Mouse (Mus musculus): ENCODE measurements around the gene Sugp2. TPM values are rescaled to one million over a fixed set of nuclear protein-coding genes. Genes with fewer than 3 reads are reported as not detected.

The Sugp2 gene
- total and polyA plus RNA-seq, 3 experiments, result 10.0 to 23.6 (median 20.1) TPM

GRCm38 (mm10) chr8:70302358-70302890, 68.4 kb downstream of the Sugp2 start, which contains the start of the genes Ddx49 and Cope:
TSS of gene Ddx49 (minus strand) at chr8:70302489.
TSS of gene Cope (plus strand) at chr8:70302518.
- dilution Hi-C loops (cut with MboI; ENCODE audit: extremely low pct_ligation_motif_present, extremely low pct_unique_long_range_greater_than_20kb, low sequenced_read_pairs), result no loop called here
- in situ Hi-C loops (cut with MboI; ENCODE audit: low pct_ligation_motif_present, low pct_unique_long_range_greater_than_20kb, low sequenced_read_pairs), result no loop called here
- Histone ChIP-seq H3K4me2 (ENCODE audit: insufficient read depth, low read depth, poor library complexity, severe bottlenecking) (peak within 1 kb of the TSS; percentile 91), H3K36me3 (replicated peaks in 1 of 2; ENCODE audit: control insufficient read depth in 1 of 2, insufficient read depth in 1 of 2, low read length in 1 of 2) (peaks cover 43 to 68% of the 10 kb centered on the region in 2 experiments), H3K27ac (ENCODE audit: insufficient read depth, low read depth) (peak within 1 kb of the TSS; percentile 25; the same call in 1 of the 2 replicates), H3K9me3 (replicated peaks; ENCODE audit: low read length) (no peaks in the 10 kb centered on the region), H3K27me3 (replicated peaks) (no peaks in the 10 kb centered on the region), H3K4me3 (replicated peaks in 1 of 3; ENCODE audit: low read depth in 2 of 3, low read length in 2 of 3, poor library complexity in 1 of 3) (peak within 1 kb of the TSS; percentile 75 to 99 (median 95)), H3K4me1 (ENCODE audit: control insufficient read depth in 1 of 2, insufficient read depth in 2 of 2) (peaks cover 12 to 31% of the 10 kb centered on the region in 2 experiments), H3K9ac (ENCODE audit: insufficient read depth, low read depth) (peak within 1 kb of the TSS; percentile 92), H3K79me2 (replicated peaks; ENCODE audit: control insufficient read depth, extremely low read depth, insufficient read depth, poor library complexity, severe bottlenecking) (peaks cover 44% of the 10 kb centered on the region)
- TF ChIP-seq RCOR1 (conservative IDR thresholded peaks at IDR 0.05; ENCODE audit: low read depth, low read length), result no peak
- TF ChIP-seq CHD2 (IDR thresholded peaks at IDR 0.05; ENCODE audit: low read length), result no peak
- no peak for TF ChIP-seq ETS1 (conservative IDR thresholded peaks at IDR 0.05; ENCODE audit: low read depth, low read length)
- no peak for TF ChIP-seq ZC3H11A (IDR thresholded peaks at IDR 0.05; ENCODE audit: low read depth, low read length)
- peak; percentile 79 for TF ChIP-seq NRF1 (IDR thresholded peaks at IDR 0.05; ENCODE audit: low read depth, low read length)
- peak; percentile 78; the same call in 1 of the 2 replicates for TF ChIP-seq KAT2A (IDR thresholded peaks at IDR 0.05; ENCODE audit: insufficient replicate concordance, low read length)
- peak; percentile 98 for TF ChIP-seq MXI1 (IDR thresholded peaks at IDR 0.05; ENCODE audit: low read depth, low read length)
- TF ChIP-seq MAX (IDR thresholded peaks at IDR 0.05; ENCODE audit: low read length), result no peak; the same call in 1 of the 2 replicates
- TF ChIP-seq ELF1 (IDR thresholded peaks at IDR 0.05; ENCODE audit: low read depth, low read length), result peak; percentile 88
- TF ChIP-seq E2F4 (IDR thresholded peaks at IDR 0.05; ENCODE audit: insufficient replicate concordance, low read depth, low read length), result no peak; the same call in 1 of the 2 replicates
- peak; percentile 83 for TF ChIP-seq MYC (IDR thresholded peaks at IDR 0.05; ENCODE audit: low read depth, low read length)
- no peak for TF ChIP-seq BHLHE40 (IDR thresholded peaks at IDR 0.05; ENCODE audit: low read depth, low read length)
- no peak for TF ChIP-seq CHD1 (IDR thresholded peaks at IDR 0.05; ENCODE audit: low read depth, low read length)
- TF ChIP-seq GABPA (IDR thresholded peaks at IDR 0.05; ENCODE audit: insufficient replicate concordance, low read depth, low read length), result peak; percentile 80
- no peak for TF ChIP-seq ZKSCAN1 (IDR thresholded peaks at IDR 0.05; ENCODE audit: borderline replicate concordance, low read depth, low read length)
- 0 out of 2 replicates have a peak, but pooled peaks have one; percentile 37 for TF ChIP-seq JUND (conservative IDR thresholded peaks at IDR 0.05; ENCODE audit: low read depth, low read length)
- no peak for TF ChIP-seq PAX5 (IDR thresholded peaks at IDR 0.05; ENCODE audit: low read length)
- TF ChIP-seq MAFK (IDR thresholded peaks at IDR 0.05; ENCODE audit: insufficient replicate concordance, low read length), result no peak
- TF ChIP-seq MAZ (IDR thresholded peaks at IDR 0.05; ENCODE audit: low read depth, low read length), result peak; percentile 10; the same call in 1 of the 2 replicates
- no peak; the same call in 1 of the 2 replicates for TF ChIP-seq MEF2A (IDR thresholded peaks at IDR 0.05; ENCODE audit: borderline replicate concordance, low read depth, low read length)
- no peak for TF ChIP-seq EP300 (IDR thresholded peaks at IDR 0.05; ENCODE audit: low read length)
- no peak for TF ChIP-seq UBTF (IDR thresholded peaks at IDR 0.05; ENCODE audit: low read depth, low read length)
- peak; percentile 55; the same call in 1 of the 2 replicates for TF ChIP-seq POLR2AphosphoS2 (IDR thresholded peaks at IDR 0.05; ENCODE audit: low read depth, low read length)
- TF ChIP-seq HCFC1 (IDR thresholded peaks at IDR 0.05; ENCODE audit: low read depth, low read length), result peak; percentile 94
- TF ChIP-seq SIN3A (IDR thresholded peaks at IDR 0.05; ENCODE audit: low read length), result peak; percentile 99
- no peak for TF ChIP-seq RAD21 (IDR thresholded peaks at IDR 0.05; ENCODE audit: low read depth, low read length)
- TF ChIP-seq ZMIZ1 (IDR thresholded peaks at IDR 0.05; ENCODE audit: low read depth, low read length), result peak; percentile 48; the same call in 1 of the 2 replicates
- no peak for TF ChIP-seq USF2 (conservative IDR thresholded peaks at IDR 0.05; ENCODE audit: low read depth, low read length)
- no peak for TF ChIP-seq IRF4 (IDR thresholded peaks at IDR 0.05; ENCODE audit: low read depth, low read length)
- TF ChIP-seq SMC3 (IDR thresholded peaks at IDR 0.05; ENCODE audit: low read depth, low read length), result no peak
- no peak for TF ChIP-seq ZNF384 (IDR thresholded peaks at IDR 0.05; ENCODE audit: low read depth, low read length)
- peak; percentile 61 for TF ChIP-seq NELFE (IDR thresholded peaks at IDR 0.05; ENCODE audit: low read depth, low read length)
- TF ChIP-seq POLR2A (IDR thresholded peaks at IDR 0.05; ENCODE audit: low read depth, low read length), result peak; percentile 84
- TF ChIP-seq USF1 (IDR thresholded peaks at IDR 0.05; ENCODE audit: low read depth, low read length), result no peak
- peak; percentile 68 for TF ChIP-seq TBP (conservative IDR thresholded peaks at IDR 0.05; ENCODE audit: low read depth, low read length)
- TF ChIP-seq CTCF (conservative IDR thresholded peaks at IDR 0.05 in 1 of 2, IDR thresholded peaks at IDR 0.05 in 1 of 2; ENCODE audit: low read depth in 2 of 2, low read length in 2 of 2), result no peak
- TF ChIP-seq TCF12 (IDR thresholded peaks at IDR 0.05; ENCODE audit: low read depth, low read length), result peak; percentile 78
- no peak for TF ChIP-seq JUN (IDR thresholded peaks at IDR 0.05; ENCODE audit: insufficient read depth, low read depth, low read length)
- DNase-seq (ENCODE audit: extremely low read depth), result peak; percentile 95

All from CH12.LX (cell line).